Mouse (Mus musculus) midbrain, embryonic 11.5 days (tissue): ENCODE data around the gene Msi1. TPM values are rescaled to one million over a fixed set of nuclear protein-coding genes. Genes with fewer than 3 reads are reported as not detected.
A peak's percentile ranks its signal among the peaks of the same experiment; 100 is the strongest.

Source experiments
- ATAC-seq: fragments of 200-750 bp; cut with Nextera tagmentation; 2 replicates; pipeline ENCODE4 v1.8.0; 2017; ENCODE audit warnings: moderate TSS enrichment, moderate library complexity; ENCODE audit not compliant: low FRiP score
- DNase-seq: peaks from one replicate; pipeline ENCODE4 v3.0.0; 2015; ENCODE audit warnings: low spot score; ENCODE audit errors: missing footprints
- H3K27ac ChIP-seq: fragments of 300-500 bp; sonication (generic); 2 replicates; pipeline ENCODE4 v1.5.1; 2014; ENCODE audit warnings: low read depth, low read length
- H3K27me3 ChIP-seq: fragments of 300-500 bp; sonication (generic); 2 replicates; pipeline ENCODE4 v1.6.1; 2014; ENCODE audit warnings: mild to moderate bottlenecking, low read length, moderate library complexity, mixed read lengths; ENCODE audit not compliant: control insufficient read depth, insufficient read depth
- H3K36me3 ChIP-seq: fragments of 300-500 bp; sonication (generic); 2 replicates; pipeline ENCODE4 v1.6.1; 2014; ENCODE audit warnings: mild to moderate bottlenecking, low read length, moderate library complexity, mixed read lengths; ENCODE audit not compliant: control insufficient read depth, insufficient read depth
- H3K4me1 ChIP-seq: fragments of 300-500 bp; sonication (generic); 2 replicates; pipeline ENCODE4 v1.6.1; 2014; ENCODE audit warnings: low read length; ENCODE audit not compliant: control insufficient read depth, insufficient read depth
- H3K4me2 ChIP-seq: fragments of 300-500 bp; sonication (generic); 2 replicates; pipeline ENCODE4 v1.6.1; 2014; ENCODE audit warnings: mild to moderate bottlenecking, moderate library complexity
- H3K4me3 ChIP-seq: fragments of 300-500 bp; sonication (generic); 2 replicates; pipeline ENCODE4 v1.5.1; 2014; ENCODE audit warnings: low read depth, low read length
- H3K9ac ChIP-seq: fragments of 300-500 bp; sonication (generic); 2 replicates; pipeline ENCODE4 v1.6.1; 2014; ENCODE audit warnings: low read length
- H3K9me3 ChIP-seq: fragments of 300-500 bp; sonication (generic); 2 replicates; pipeline ENCODE4 v1.6.1; 2016; ENCODE audit warnings: low read length; ENCODE audit not compliant: control insufficient read depth
- WGBS: fragments of 180-500 bp; shearing (Covaris S2); extraction: QIAGEN DNeasy Blood & Tissue Kit; methylation state at CpG from one replicate; pipeline ENCODE4 v1.1.7; 2014; 5-methylcytosine and 5-hydroxymethylcytosine counted together
- polyA plus RNA-seq: library from polyadenylated mRNA; unstranded; fragments of >200 nt; fragmentation: Nextera tagmentation; extraction: Ambion mirVana; gene quantifications from 2 replicates; pipeline ENCODE4 v1.2.1, GENCODE M21; 2014

The Msi1 gene
- 199 and 227 TPM in 2 replicates for polyA plus RNA-seq

DNA sequence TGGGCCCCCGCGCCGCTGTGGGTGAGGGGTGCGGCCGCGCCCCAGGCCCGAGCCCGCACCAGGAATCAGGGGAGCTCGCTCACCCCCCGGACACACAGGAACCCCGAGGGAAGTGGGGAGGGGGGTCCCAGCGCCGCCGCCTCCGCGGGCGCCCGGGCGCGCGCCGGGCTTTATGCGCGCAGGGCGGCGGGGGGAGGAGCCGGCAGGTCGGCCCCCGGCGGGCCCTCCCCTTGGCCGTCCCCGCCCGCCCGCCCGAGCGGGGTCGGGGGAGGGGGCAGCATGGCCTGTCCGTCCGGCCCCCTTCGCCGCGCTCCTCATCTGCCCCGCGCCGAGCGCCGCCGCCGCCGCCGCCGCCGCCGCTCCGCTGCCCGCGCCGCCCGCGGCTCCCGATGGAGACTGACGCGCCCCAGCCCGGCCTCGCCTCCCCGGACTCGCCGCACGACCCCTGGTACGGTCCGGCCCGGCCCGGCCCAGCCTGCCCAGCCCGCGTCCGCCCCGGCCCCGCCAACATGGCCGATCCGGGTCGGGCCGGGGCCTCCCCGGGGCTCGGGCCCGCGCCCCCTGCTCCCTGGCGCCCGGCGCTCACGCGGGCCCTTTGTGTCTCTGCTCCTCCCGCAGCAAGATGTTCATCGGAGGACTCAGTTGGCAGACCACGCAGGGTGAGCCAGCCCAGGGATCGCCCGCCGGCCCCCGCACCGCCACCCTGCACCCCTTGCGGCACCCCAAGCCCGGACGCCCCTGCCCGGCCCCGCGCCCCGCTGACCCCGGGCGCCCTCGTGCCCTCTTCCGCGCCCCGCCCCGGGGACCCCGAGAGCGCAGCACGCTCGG is at the start of gene Msi1:
TSS of gene Msi1 (plus strand) at position 241 of the 828 bp plus-strand sequence.
- H3K4me2 ChIP-seq: peak within 1 kb of the TSS; percentile 100
- H3K27me3 ChIP-seq: no peaks in the 10 kb centered on the region
- H3K9me3 ChIP-seq: no peaks in the 10 kb centered on the region
- DNase-seq: peak; percentile 92
- ATAC-seq: peak; percentile 86
- peak within 1 kb of the TSS; percentile 100 for H3K4me3 ChIP-seq
- H3K36me3 ChIP-seq: peaks cover 10% of the 10 kb centered on the region
- H3K27ac ChIP-seq: peak within 1 kb of the TSS; percentile 100
- WGBS: 2% methylated on average over 56 of the region's 117 CpGs
- peak within 1 kb of the TSS; percentile 100 for H3K9ac ChIP-seq
- H3K4me1 ChIP-seq: peaks cover 42% of the 10 kb centered on the region

- Histone ChIP-seq H3K9me3 (no peaks in the 10 kb centered on the region), H3K4me3 (no peak overlapping the region), H3K36me3 (no peaks in the 10 kb centered on the region), H3K27ac (no peak overlapping the region; the same call in 1 of the 2 replicates), H3K9ac (no peak overlapping the region), H3K4me2 (no peak overlapping the region), H3K4me1 (peaks cover 19% of the 10 kb centered on the region), H3K27me3 (no peaks in the 10 kb centered on the region)
- ATAC-seq: no peak
- DNase-seq: no peak
- 32% methylated on average over 9 of the region's 9 CpGs for WGBS
These were observed 37.5 kb upstream of the Msi1 start for GRCm38 (mm10) chr5:115391935-115392334.

DNA sequence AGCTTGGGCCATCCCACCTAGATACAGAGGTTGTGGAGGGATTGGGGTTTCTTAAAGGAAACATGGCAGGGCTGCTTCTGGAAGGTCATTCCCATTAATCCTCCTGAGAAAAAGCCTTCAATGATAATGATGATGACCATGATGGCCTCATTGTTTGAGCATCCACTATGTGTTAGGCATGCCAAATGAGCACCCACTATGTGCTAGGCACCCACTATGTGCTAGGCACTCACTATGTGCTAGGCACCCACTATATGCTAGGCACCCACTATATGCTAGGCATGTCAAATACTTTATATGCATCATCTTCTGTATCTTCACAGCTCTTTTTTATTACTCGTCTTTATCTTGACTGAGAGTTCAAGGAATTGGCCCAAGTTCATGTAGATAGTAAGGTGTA is 36.4 kb upstream of the Msi1 start:
- Histone ChIP-seq H3K4me3 (no peak overlapping the region), H3K27me3 (no peaks in the 10 kb centered on the region), H3K4me1 (peaks cover 29% of the 10 kb centered on the region), H3K36me3 (no peaks in the 10 kb centered on the region), H3K9me3 (no peaks in the 10 kb centered on the region), H3K4me2 (no peak overlapping the region), H3K9ac (no peak overlapping the region), H3K27ac (no peak overlapping the region)
- DNase-seq (no peak), ATAC-seq (no peak)
- WGBS: 96% methylated on average over 1 of the region's 1 CpGs

- H3K4me3 ChIP-seq: peak overlapping the region; percentile 11; the same call in 1 of the 2 replicates
- peak overlapping the region; percentile 27 for H3K4me2 ChIP-seq
- H3K4me1 ChIP-seq: peaks cover 36% of the 10 kb centered on the region
- no peaks in the 10 kb centered on the region for H3K27me3 ChIP-seq
- H3K9me3 ChIP-seq: no peaks in the 10 kb centered on the region
- 2% methylated on average over 8 of the region's 8 CpGs for WGBS
- peak overlapping the region; percentile 31; the same call in 1 of the 2 replicates for H3K9ac ChIP-seq
- no peaks in the 10 kb centered on the region for H3K36me3 ChIP-seq
- H3K27ac ChIP-seq: peak overlapping the region; percentile 80
- peak; percentile 75 for ATAC-seq
- DNase-seq: peak; percentile 91
These were observed 35.2 kb upstream of the Msi1 start for GRCm38 (mm10) chr5:115394223-115394622.

DNA sequence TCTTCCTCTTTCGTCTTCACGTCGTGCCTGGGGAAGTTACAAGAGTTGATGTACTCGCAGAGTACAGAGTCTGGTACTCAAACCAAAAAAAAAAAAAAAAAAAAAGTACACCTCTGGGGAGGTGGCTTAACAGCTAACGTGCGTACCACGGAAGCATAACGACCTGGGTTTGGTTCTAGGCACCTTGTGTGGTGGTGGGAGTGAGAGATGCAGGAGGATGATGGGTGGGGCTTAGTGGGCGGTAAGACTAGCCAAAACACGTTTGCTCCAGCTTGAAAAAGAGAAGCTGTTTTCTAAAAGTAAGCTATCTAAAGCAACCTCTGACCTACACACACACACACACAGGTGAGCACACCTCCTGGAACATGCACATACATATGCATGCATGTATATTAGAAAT is 34.6 kb upstream of the Msi1 start:
- H3K4me1 ChIP-seq: peaks cover 38% of the 10 kb centered on the region
- no peaks in the 10 kb centered on the region for H3K27me3 ChIP-seq
- no peak for DNase-seq
- no peaks in the 10 kb centered on the region for H3K36me3 ChIP-seq
- peak overlapping the region; percentile 27 for H3K4me2 ChIP-seq
- ATAC-seq: no peak
- H3K27ac ChIP-seq: peak overlapping the region; percentile 80
- no peaks in the 10 kb centered on the region for H3K9me3 ChIP-seq
- H3K9ac ChIP-seq: peak overlapping the region; percentile 31; the same call in 1 of the 2 replicates
- 27% methylated on average over 10 of the region's 10 CpGs for WGBS
- H3K4me3 ChIP-seq: peak overlapping the region; percentile 11; the same call in 1 of the 2 replicates

DNA sequence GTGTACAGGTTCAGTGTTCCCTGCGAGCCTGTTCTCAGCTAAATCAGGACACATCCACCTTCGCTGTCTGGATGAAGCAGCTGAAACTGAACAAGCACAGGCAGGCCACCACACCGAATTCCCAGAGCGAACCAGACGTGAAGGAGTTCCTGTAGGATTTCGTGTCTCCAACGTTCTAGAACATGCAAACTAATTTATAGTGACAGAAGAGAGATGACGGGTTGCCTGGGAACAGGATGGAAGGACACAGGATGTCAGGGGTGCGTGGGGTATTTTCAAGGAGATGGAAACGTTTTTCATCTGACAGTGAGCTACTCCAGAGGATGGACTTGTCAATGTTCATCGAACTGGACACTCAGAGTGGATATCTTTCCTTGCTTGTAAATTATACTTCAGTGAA is 32.7 kb upstream of the Msi1 start:
- Histone ChIP-seq H3K27ac (peak overlapping the region; percentile 96), H3K4me3 (no peak overlapping the region), H3K4me1 (peaks cover 46% of the 10 kb centered on the region), H3K27me3 (no peaks in the 10 kb centered on the region), H3K9ac (no peak overlapping the region), H3K36me3 (no peaks in the 10 kb centered on the region), H3K9me3 (no peaks in the 10 kb centered on the region), H3K4me2 (no peak overlapping the region)
- DNase-seq (peak; percentile 84), ATAC-seq (no peak)
- 63% methylated on average over 11 of the region's 11 CpGs for WGBS

DNA sequence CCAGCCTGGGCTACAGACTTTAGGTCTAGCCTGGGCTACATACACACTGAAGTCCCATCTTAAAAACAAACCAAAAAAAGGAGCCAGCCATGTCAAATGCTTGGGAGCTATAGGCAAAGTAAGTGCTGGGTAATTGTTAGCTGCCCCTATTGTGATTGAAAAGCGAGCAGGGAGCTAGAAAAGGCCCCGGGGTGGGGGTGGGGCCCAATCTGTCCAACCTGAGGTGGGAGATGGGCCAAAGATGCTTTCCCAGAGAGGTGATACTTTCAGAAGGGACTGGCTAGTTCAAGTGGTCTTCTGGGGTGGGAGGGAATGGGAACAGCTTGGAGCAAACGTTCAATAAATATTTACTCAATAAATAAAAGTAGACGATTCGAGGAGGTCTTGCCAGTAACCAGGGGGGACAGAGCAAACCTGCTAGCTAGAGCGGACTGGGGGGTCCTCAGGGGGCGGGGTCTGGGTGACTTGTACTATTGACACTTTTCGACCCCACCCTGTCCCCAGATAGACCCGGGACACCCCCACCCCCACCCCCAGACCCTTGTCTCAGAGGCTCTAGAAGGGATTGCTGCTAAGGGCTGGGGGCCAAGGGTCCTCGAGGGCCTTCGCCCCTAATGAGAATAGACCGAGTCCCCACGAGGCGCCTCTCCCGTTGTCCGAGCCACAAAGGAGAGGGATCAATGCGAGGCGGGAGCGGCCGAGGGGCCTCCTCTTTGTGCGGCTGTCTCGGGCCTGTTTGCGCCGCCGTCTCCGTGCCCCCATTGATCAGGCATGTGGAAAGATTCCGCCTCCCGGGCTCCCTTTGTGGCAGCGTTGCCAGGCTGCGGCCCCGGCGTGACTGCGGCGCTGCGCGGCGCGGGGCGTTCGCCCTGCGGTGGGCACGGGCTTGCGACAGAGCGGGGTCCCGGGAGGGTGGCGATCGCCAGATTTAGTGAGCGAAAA is 31.3 kb upstream of the Msi1 start:
- Histone ChIP-seq H3K27me3 (no peaks in the 10 kb centered on the region), H3K4me3 (peak overlapping the region; percentile 14; the same call in 1 of the 2 replicates), H3K9ac (peak overlapping the region; percentile 62), H3K9me3 (no peaks in the 10 kb centered on the region), H3K27ac (peak overlapping the region; percentile 96), H3K4me1 (peaks cover 47% of the 10 kb centered on the region), H3K36me3 (no peaks in the 10 kb centered on the region), H3K4me2 (peak overlapping the region; percentile 43)
- under 1% methylated on average over 45 of the region's 48 CpGs for WGBS
- ATAC-seq: peak; percentile 91
- peak; percentile 98 for DNase-seq

GRCm38 (mm10) chr5:115402063-115402462 is 27.3 kb upstream of the Msi1 start:
- Histone ChIP-seq H3K27ac (no peak overlapping the region), H3K4me1 (peaks cover 56% of the 10 kb centered on the region), H3K36me3 (no peaks in the 10 kb centered on the region), H3K4me2 (no peak overlapping the region), H3K9me3 (no peaks in the 10 kb centered on the region), H3K4me3 (no peak overlapping the region), H3K27me3 (no peaks in the 10 kb centered on the region), H3K9ac (no peak overlapping the region)
- DNase-seq (no peak), ATAC-seq (no peak)
- 87% methylated on average over 8 of the region's 8 CpGs for WGBS
